Mouse (Mus musculus): ENCODE measurements around the gene Ldhal6b. TPM values are rescaled to one million over a fixed set of nuclear protein-coding genes. Genes with fewer than 3 reads are reported as not detected.
"Not testable (repeated sequence)": the region's sequence is repeated elsewhere in the genome, so short reads cannot be mapped to it uniquely, and the experiment has no call there.

Ldhal6b gene
- 1 to 10 TPM in 1 of 2 experiments, under 1 TPM in 1; 0.81 to 1.3 TPM for total RNA-seq (2021)
- long read RNA-seq, experiment 1, result 0 reads
- long read RNA-seq, experiment 2, result 0 reads

DNA sequence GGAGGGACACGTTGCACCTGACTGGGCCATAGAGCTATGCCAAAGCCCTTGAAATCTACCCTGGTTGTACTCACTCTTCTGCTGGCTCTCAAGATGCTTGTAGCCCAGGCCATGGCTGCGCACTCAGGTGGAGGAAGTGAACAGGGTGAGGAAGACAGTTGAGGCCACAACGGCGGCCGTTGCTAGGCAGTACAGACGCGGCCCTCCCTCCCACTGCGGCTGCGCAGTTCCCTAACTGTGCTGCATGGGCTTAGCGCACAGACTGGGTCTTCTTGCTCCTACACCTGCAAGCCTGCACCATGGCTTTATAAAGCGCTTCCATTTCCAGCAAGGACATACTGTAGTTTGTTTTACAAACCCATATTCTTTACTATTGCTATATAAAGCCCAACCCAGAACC, at the start of gene Ldhal6b:
TSS of gene Ldhal6b (minus strand) at position 223 of the 400 bp plus-strand sequence.
- Histone ChIP-seq H3K4me3 (no peak within 1 kb of the TSS), H3K27ac (no peak within 1 kb of the TSS)
- no peak for DNase-seq (ENCODE audit: low spot score in 2 of 2)
- TF ChIP-seq CTCF (conservative IDR thresholded peaks at IDR 0.05), result no peak

DNA sequence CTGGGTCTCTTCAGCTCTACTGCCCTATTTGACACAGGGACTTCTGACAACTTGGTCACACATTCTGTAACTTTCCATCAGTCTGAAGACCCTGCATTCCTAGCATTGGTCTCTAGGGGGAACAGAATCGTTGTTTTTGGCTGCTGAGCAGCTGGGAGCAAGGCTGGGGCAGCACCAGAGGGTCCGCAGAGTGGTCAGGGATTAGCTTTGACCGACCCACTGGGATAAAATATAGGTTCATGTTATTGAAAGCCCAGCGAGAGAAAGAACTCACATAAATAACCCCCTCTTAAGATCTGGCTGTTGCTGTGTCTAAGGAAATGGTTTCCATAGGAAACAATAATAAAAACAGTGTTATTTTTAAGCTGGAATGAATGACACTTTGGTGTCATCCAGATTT, 48.6 kb upstream of the Ldhal6b start:
- peak; percentile 31; the same call in 1 of the 2 replicates for TF ChIP-seq CTCF (conservative IDR thresholded peaks at IDR 0.05)
- no peak overlapping the region for H3K27ac ChIP-seq
- no peak overlapping the region for H3K4me3 ChIP-seq
- DNase-seq (ENCODE audit: low spot score in 2 of 2), result no peak

DNA sequence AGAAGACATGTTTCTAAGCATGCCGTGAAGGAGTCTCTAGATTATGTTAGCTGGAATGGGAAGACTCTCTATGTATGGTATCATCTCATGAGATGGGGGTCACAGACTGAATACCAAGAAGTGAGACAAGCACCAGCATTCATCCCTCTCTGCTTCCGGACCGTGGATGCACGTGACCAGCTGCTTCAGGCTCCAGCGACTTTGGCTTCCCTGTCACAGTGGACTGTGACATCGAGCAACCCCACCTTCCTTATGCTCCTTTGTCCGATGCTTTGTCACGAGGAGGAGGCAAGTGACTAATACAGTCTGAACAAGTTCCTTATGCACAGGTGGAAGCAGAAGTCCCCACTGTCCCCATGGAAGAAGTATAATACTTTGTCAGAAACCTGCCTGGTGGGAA, 48.2 kb upstream of the Ldhal6b start:
- no peak for TF ChIP-seq CTCF (conservative IDR thresholded peaks at IDR 0.05)
- no peak overlapping the region for H3K4me3 ChIP-seq
- DNase-seq (ENCODE audit: low spot score in 2 of 2), result no peak
- H3K27ac ChIP-seq, result no peak overlapping the region

DNA sequence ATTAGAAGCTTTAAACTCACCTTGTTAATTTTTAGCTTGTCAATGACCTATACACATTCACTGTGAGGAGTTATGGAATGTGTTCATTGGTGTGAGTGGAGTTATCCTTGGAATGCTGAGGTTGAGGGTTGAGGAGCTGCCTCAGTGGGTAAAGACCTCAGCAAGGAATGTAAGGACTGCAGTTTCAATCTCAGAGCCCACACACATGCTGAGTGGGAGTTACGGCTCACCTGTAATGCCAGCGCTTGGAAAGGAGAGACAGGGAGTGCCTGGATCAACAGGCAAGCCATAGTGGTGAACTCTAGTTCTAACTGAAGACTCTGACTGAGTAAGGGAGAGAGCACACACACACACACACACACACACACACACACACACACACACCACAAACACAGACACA, 45.3 kb upstream of the Ldhal6b start:
- Histone ChIP-seq H3K4me3 (no peak overlapping the region), H3K27ac (no peak overlapping the region)
- no peak for DNase-seq (ENCODE audit: low spot score in 2 of 2)
- no peak for TF ChIP-seq CTCF (conservative IDR thresholded peaks at IDR 0.05)

DNA sequence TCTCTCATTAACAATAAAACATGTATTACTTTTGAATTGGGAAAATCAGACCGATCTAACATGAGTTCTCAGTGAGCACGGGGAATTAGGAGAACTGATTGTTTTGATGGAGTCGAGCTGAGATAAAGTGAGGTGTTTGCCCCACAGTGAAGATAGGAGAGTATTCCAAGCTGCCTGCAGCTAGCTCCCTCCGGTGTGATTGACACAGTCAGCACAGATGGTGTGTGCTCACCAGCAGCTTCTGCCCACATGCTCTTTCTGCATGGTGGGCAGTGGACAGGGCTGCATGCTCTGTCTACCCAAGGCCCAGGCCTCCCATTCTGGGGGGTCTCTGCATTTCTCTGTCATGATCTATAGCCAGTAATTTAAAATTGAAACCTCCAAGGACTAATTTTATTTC, 35.1 kb upstream of the Ldhal6b start:
- no peak overlapping the region for H3K27ac ChIP-seq
- no peak for TF ChIP-seq CTCF (conservative IDR thresholded peaks at IDR 0.05)
- no peak overlapping the region for H3K4me3 ChIP-seq
- DNase-seq (ENCODE audit: low spot score in 2 of 2), result no peak

DNA sequence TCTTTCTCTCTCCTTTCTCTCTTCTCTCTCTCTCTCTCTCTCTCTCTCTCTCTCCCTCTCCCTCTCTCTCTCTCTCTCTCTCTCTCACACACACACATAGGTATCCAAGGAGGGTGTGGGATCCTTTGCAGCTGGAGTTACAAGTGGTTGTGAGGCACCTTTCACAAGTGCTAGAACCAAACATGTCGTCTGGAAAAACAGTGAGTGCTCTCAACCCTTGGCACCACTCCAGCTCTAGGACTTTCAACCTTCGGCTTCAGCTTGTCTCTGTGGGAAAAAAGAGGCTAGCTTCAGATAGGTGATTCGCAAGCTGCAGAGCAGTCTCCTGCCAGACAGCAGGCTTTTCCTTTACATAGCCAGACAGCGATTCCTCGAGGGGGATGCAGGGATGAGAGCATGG, 25.2 kb upstream of the Ldhal6b start:
- no peak overlapping the region for H3K4me3 ChIP-seq
- no peak for TF ChIP-seq CTCF (conservative IDR thresholded peaks at IDR 0.05)
- H3K27ac ChIP-seq, result no peak overlapping the region
- DNase-seq (ENCODE audit: low spot score in 2 of 2), result no peak

DNA sequence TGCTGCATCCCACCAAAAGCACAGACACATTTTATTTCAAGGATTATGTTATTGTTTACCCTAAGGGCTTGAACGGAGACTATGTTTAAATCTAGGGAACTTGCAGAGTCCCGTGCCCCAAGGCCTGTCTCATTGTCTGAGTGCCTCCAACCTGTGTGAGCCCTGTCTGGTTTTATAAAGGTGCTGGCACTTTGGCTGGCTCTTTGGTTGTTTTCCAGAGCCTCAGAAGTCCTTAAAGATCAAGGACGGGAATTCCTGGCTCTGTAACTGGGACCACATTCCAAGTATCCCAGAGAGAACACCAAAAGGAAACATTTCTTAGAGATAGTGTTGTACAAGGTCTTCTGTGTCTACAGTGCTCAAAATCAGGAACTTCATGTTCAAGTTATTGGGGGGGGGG, 24.7 kb upstream of the Ldhal6b start:
- DNase-seq (ENCODE audit: low spot score in 2 of 2), result no peak
- H3K4me3 ChIP-seq, result no peak overlapping the region
- H3K27ac ChIP-seq, result no peak overlapping the region
- no peak for TF ChIP-seq CTCF (conservative IDR thresholded peaks at IDR 0.05)

DNA sequence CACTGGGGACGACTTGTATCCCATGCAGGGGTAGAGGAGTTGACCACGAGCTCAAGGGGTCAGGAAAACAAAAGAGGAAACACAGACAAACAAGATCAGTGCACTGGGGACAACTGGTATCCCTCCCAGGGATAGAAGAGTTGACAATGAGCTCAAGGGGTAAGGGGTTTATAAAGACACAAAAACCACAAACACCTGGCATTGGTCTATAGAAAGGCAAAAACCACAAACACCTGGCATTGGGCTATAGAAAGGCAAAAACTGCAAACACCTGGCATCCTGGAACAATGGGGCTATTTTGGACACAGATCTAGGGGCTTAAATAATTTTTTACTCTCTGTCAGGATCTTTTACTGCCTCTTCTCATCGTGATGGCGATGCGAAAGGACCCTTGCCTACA, 23.8 kb upstream of the Ldhal6b start:
- H3K4me3 ChIP-seq; DNase-seq (ENCODE audit: low spot score in 2 of 2); H3K27ac ChIP-seq: not testable (repeated sequence)

DNA sequence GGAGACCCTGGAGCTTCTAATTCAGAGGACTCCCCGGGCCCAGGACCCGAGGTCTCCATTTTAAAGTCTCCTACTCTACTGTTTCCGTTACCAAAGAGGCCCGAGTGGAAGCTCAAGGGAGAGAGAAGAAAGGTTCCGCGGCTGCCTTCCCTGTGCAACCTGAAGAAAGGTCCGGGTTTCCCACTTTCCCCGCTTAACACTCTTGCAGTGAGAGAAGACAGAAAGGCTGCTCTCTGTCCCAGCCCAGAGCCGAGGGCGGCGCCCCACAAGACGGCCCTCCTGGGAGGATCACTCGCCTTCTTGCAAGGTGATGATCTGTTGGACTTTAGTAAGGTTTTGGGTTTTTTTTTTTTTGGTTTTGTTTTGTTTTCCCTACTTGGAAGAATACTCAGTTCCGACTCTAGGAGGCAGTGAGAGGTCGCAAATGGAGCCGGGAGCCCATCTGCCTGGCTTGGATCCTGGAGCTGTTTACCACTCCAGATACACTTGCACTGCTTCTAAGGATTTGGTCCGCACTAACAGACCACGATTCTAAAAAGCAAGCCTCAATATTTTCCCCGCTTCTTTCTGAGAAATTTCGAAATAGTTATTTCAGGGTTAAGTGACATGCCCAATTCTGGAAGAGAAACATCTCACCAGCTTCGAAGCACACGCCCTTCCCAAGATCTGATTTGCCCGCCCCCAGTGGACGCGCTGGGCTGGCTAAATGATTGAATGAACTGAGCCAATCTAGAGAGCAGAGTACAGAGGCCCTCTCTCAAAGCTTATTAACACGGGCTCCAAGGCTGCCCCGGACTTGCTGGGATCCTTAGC, 21.8 kb upstream of the Ldhal6b start, which contains the start of gene Tmem242:
TSS of gene Tmem242 (minus strand) at position 101 of the 813 bp plus-strand sequence.
- peak; percentile 85 for TF ChIP-seq CTCF (conservative IDR thresholded peaks at IDR 0.05)
- Histone ChIP-seq H3K4me3 (peak within 1 kb of the TSS; percentile 88), H3K27ac (peak within 1 kb of the TSS; percentile 97)
- DNase-seq (ENCODE audit: low spot score in 2 of 2), result peak; percentile 86 to 93

DNA sequence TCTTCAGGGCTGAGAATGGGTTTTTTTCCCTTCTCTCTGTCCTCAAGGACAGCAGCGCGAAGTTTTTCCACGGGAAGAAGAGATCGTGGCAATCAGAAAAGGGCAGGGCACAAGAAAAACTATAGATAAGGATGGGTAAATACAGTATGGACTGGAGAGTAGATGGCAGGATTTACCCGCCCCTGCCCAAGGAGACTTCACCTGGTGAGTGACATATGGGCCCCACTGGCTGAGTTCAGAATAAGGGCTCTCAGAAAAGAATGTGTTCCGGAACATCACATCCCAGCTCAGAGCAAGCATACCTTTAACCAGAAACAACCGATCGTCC, 21.2 kb upstream of the Ldhal6b start:
- Histone ChIP-seq H3K4me3 (peak overlapping the region; percentile 88), H3K27ac (peak overlapping the region; percentile 97)
- no peak for TF ChIP-seq CTCF (conservative IDR thresholded peaks at IDR 0.05)
- DNase-seq (ENCODE audit: low spot score in 2 of 2), result no peak

DNA sequence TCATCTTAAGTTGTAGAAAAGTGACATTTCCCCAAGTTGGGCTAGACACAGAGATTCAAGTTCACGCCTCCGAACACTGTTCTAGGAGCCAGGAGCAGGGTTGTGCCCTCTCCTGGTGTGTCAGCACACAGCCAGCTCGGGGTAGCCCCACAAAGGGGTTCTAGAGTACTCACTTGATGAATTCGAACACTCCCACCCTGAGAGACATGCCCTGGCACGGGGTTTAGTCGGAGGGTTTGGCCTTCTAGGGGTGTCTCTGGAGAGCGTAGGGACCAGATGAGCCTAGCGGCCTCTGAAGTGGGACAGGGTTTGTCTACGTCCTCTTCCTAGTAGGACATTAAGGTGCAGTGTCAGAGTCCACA, 11.2 kb upstream of the Ldhal6b start:
- TF ChIP-seq CTCF (conservative IDR thresholded peaks at IDR 0.05), result no peak; the same call in 1 of the 2 replicates
- H3K27ac ChIP-seq, result no peak overlapping the region
- no peak for DNase-seq (ENCODE audit: low spot score in 2 of 2)

DNA sequence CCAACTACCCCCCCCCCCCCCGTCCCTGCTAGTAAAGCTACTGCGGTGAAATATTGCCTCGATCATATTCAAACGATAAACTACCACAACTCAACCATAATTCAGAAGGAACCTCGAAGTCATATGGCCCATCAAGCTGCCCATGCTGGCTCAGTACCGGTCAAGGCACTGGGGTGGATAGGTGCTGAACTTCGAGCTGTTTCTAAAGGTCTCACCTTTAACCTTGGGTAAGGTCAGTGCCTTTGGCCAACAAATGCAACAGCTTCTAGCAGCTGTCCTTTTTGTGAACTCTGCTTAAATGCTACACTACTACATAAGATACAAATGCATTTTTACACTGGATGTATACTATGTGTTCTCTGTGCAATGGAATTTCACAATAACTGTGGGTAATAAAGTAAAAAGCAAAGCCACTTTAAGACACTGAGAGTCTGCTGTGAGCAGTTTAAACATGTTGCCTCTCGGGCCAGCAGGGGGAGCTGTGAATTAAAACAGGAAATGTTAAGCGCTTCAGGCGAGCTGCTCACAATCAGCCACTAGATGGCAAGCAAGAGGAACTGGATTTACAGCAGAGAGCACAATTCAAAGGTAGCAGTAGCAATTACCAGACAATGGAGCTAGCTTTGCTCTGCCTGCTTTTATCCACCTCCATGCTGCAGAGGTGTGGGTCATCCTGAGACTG, 10.7 kb upstream of the Ldhal6b start:
- Histone ChIP-seq H3K4me3 (no peak overlapping the region), H3K27ac (no peak overlapping the region)
- TF ChIP-seq CTCF (conservative IDR thresholded peaks at IDR 0.05), result peak; percentile 99
- DNase-seq (ENCODE audit: low spot score in 2 of 2), result peak; percentile 92 to 96

More for the DNA sequence above, 11.2 kb upstream of the Ldhal6b start:
- no peak overlapping the region for H3K4me3 ChIP-seq

DNA sequence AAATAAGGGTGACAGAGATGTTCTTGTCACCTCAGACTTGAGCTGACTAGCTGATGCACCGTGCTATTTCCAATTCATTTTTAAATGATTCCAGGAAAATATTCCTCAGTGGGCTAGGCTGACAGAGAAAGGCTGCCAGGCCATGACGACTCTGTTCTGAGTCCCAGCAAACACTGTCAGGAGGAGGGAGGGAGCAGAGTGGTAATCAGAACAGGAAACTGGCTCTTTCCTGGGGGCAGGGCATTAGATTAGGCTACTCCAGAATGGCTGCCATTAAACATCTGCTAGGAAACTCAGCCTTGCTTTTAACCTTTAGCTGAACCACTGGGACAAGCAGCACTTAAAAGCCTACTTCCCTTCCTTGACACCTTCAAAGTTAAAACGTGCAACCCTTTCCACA, 6.6 kb upstream of the Ldhal6b start:
- H3K4me3 ChIP-seq, result no peak overlapping the region
- H3K27ac ChIP-seq, result no peak overlapping the region
- DNase-seq (ENCODE audit: low spot score in 2 of 2), result no peak
- TF ChIP-seq CTCF (conservative IDR thresholded peaks at IDR 0.05), result no peak

DNA sequence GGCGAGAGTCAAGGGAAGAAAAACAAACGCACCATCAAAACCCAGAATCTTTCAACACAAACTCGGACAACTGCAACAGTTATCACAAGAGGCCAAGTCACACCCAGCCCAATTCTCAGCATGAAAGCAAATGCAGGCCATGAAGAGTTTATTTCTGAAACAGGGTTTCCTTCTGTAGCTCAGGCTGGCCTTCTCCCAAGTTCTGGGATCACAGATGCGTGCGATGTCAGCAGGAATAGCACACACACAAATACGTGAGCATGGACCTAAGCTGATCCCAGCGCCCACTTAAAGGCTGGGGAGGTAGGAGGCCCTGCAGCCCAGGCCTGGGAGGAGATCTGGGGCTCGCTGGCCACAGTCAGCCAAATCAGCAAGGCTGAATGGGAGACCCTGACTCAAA, 5.6 kb upstream of the Ldhal6b start:
- TF ChIP-seq CTCF (conservative IDR thresholded peaks at IDR 0.05), result no peak
- H3K27ac ChIP-seq, result no peak overlapping the region
- DNase-seq (ENCODE audit: low spot score in 2 of 2), result no peak

More for the DNA sequence above, 5.6 kb upstream of the Ldhal6b start:
- H3K4me3 ChIP-seq, result no peak overlapping the region
